Mouse (Mus musculus): Measurements from ENCODE around the gene Olfr411.

Gene Olfr411

DNA sequence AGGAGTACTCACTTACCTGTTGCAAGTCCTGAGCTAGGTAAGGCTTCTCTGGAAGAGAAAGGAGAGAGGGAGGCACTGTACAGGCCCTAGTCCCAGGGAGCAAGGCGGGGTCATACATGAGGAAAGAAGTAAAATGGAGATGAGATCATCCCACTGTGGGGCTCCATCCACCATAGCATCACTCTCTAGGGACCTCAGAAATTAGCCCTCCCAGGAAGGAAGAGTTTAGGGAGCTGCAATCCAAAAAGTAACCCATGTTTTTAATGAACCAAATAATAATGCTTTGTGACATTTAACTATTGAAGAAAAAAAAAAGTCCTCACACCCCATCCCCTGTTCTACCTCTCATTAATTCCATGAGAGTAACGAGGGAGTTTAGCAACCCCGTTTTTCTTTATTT is at the start of gene Olfr411:
Gene Olfr411 (minus strand): TSS at position 101 of the 400 bp plus-strand sequence.
- DNase-seq (ENCODE audit: low read depth, low spot score) = no peak

DNA sequence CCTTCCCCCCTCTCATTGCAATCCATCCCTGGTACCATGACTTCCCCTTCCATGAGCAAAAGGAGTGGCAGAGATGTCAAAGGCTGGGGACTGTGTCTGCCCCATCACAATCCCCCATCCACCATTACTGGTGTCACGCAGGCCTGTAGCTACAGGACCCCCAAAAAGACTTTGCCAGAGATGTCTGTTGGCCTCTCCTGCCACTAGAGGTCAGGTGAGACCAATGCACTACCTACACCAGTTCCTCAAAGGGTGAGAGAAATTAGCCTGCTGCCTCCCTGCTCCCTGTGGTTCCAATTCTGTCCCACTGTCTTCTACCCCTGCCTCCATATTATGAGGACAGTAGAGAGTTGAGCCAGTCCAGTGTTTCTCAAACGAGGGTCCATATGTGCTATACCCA is 49.7 kb upstream of the Olfr411 start:
- no peak for DNase-seq (ENCODE audit: low read depth, low spot score)

DNA sequence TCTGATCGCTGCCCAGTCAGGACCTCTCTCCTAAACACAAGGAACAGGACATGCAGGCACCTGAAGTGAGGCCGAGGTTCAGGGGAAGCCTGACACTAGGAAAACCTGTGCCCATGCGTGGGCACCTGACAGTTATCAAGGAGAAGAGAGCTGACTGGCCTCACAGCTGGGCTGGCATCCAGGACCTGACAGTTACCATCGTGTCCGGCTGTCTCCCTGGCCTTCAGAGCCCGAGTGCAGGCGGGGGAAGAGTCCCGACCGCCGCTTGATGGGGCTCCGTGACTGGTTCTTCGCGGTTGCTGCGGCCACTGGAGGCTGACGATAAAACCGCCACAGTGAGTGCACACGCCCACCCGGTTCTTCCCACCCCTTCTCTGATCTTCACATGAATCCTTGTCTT is 43.1 kb upstream of the Olfr411 start:
- DNase-seq (ENCODE audit: low read depth, low spot score) = no peak

DNA sequence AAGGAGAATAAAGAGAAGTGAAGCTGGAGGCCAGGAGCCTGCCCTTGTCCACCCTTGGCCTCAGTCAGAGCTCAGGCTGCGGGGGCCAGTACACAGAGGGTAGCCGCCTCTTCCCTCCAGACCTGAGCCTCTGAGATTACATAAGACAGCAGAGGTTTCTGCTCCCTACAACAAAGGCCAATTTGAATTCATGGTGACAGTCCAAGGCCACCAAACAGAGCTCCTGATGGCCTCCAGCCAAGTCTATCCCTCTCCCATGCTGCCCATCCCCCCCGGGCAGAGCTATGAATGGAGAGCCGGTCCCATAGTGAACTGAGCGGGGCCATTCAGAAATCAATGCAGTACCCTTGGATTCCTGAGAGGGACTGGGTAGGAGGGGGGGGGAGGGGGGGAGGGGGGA is 41.0 kb upstream of the Olfr411 start:
- DNase-seq (ENCODE audit: low read depth, low spot score) = no peak

- no peak for DNase-seq (ENCODE audit: low read depth, low spot score)
Measured at GRCm38 (mm10) chr11:74392903-74393302, 40.5 kb upstream of the Olfr411 start.

GRCm38 (mm10) chr11:74391899-74392298 is 39.4 kb upstream of the Olfr411 start:
- DNase-seq (ENCODE audit: low read depth, low spot score) = no peak

DNA sequence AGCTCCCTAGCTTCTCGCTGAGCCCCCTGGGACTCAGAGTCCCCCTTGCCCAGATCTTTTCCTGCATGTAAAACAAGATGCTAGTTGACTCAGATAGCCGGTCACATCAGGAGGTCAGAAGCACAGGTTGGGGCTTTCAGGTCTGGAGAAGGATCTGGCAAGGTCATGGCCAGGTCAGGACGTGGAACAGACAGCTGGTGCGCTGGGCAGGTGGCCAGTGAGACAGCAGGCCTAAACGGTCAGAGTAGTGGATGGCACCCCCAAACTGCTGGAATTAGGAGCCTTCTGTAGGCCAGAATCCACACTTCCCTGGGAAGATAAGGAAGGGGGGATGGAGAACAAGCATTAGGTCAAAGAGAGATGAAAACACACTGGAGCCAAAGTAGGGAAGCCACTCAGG is 34.8 kb upstream of the Olfr411 start:
- no peak for DNase-seq (ENCODE audit: low read depth, low spot score)

DNA sequence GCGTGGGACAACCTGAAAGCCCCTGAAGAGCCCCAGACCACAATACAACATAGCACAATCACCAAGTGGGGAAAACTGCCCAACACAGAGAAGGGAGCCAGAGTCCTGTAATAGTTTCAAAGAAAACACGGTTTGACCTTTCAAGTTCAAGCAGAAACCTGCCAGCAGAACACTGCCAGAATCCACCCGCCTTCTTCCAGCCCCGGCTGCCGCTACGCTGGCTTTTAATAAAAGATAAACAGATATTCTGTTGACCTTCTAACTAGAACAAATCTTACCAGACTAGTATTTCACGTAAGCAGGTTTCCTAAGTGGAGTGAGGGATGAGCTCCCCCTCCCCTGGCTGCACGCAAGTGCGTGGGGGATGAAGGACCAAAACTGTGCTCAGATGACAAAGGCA is 33.2 kb upstream of the Olfr411 start:
- DNase-seq (ENCODE audit: low read depth, low spot score) = no peak

DNA sequence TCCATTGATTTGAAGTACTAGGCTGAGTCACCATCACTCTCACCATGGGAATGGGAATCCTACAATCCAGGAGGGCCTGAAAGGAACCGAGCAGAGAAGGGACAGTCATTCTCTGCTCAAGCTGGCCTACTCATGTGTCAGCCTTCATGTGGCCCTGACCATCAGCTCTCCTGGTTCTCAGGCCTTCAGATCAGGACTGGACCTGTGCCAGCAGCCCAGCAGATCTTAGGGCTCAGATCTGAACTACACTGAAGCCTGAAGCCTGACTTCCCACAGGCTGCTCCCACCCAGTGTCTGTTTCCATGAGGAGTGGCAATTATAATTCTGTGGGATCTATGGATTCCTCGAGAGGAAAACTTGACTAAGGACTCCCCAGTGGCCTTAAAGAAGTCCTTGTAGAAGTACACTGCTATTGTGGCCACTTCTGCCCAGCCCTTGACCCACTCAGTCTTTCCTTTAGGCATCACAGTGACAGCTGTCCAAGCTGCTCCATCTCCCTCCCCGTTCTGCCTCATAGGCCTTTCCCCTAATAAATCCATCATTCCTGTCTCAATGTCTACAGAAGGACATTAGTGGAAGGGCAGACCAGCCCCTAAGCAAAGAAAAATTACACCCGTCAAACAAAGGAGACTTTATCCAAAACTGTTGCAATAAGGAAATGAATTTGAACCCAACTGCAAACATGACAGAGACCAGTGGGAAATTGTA is 26.9 kb upstream of the Olfr411 start:
- no peak for DNase-seq (ENCODE audit: low read depth, low spot score)

DNA sequence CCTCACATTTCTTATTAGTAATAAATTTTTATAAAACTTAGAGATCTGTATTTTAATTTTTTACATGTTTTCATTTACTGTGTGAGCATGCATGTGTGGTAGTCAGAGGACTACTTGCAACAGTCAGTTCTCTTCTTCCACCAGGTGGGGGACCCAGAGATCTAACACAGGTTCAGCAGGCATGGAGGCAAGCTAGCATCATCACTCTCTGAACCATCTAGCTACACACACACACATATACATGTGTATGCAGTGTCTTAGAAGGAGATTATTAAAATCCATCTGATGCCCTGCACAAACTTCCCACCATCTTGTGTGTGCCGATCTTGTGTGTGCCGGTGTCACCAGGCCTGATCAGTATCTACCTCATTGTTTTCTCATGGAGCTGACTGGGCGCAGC is 24.4 kb upstream of the Olfr411 start:
- no peak for DNase-seq (ENCODE audit: low read depth, low spot score)

DNA sequence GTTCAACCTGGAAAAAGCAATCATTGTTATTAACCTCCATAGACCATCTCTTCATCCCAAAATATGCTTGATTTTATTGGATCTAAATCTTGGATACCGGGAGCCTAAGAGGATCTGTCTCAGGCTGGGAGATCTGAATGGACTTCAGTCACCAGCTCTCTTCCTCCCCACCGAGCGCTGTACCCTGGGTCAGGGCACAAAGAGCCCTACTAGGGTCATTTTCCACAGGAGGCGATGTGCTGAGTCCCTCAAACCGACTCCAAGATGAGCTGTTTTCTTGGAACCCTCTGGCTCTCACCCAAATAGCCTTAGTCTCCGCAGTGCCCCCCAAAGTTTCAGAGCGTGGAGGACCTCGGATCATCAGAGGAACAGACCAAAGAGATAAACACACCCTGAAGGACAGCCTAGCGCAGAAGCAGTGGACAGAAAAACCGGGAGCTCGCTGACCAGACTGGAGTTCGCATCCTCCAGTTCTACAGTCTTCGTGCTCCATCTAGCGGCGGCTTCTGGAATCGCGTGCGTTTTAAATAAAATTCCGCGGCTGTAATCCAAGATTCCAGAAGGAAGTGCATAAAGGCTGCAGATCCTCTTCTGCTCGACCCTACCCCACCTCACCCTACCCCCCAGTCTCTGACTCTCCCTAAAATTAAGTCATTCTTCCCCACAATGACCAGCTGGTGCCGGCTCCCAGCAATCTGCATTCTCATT is 19.1 kb upstream of the Olfr411 start:
- peak; percentile 42 for DNase-seq (ENCODE audit: low read depth, low spot score)

- no peak for DNase-seq (ENCODE audit: low read depth, low spot score)
Measured at GRCm38 (mm10) chr11:74361769-74362168, 9.3 kb upstream of the Olfr411 start, which contains the start of gene Olfr412. Gene Olfr412, plus strand, starts transcription at chr11:74362069.

GRCm38 (mm10) chr11:74337931-74338330 is 14.5 kb downstream of the Olfr411 start, which contains the start of gene Olfr410:
Gene Olfr410, minus strand, starts transcription at chr11:74338031.
- DNase-seq (ENCODE audit: low read depth, low spot score) = no peak

DNA sequence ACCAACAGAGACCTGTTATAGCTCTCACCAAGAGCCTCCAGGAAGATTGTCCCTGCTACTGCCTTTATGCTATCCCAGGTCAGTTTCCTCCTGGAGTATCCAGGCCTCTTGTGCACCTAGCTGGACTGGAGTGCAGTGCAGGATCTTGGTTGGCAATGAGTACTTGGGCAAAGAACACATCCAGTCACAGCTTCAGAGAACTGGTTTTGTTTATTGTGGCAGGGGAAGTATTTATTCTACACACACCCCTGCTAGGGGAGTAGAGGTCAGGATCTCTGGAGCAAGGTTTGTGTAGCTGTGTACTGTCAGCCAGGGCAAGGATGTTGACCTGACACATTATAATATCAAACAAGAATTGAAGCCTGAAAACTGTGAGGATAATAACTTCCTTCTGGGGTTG is 23.7 kb downstream of the Olfr411 start:
- DNase-seq (ENCODE audit: low read depth, low spot score) = no peak

DNA sequence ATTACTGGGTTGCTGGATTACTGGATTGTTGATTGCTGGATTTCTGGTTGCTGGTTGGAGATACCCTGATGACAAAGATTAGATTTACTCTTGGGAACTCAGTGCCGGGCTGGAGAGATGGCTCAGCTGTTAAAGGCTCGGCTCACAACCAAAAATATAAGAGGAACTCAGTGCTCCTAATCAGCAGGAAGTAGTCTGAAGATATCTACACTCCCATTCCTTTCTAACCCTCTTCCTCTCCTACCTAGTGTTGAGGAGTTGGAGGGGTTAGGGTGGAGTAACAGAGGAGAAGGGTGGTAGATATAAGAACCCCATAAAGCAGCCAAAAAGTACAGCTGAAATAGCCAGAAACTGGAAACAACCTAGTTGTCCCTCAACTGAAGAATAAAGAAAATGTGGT is 26.4 kb downstream of the Olfr411 start:
- DNase-seq (ENCODE audit: low read depth, low spot score) = no peak

All from retina, adult 2 months (tissue).